Mouse (Mus musculus) megakaryocyte, adult 5-6 weeks (primary cell): ENCODE measurements around the gene Vmn1r210. TPM values are rescaled to one million over a fixed set of nuclear protein-coding genes. Genes with fewer than 3 reads are reported as not detected.
"Not testable (repeated sequence)": the region's sequence is repeated elsewhere in the genome, so short reads cannot be mapped to it uniquely, and the experiment has no call there.

Source experiments
- ATAC-seq: 2 replicates; pipeline ENCODE4 v1.8.0; 2016; ENCODE audit warnings: mild to moderate bottlenecking, inconsistent platforms; ENCODE audit not compliant: poor library complexity, severe bottlenecking
- total RNA-seq, 2 experiments: library from RNA; stranded (forward) in 1 of 2; stranded (reverse) in 1 of 2; fragments of 153-499, 151-499 nt in 1 of 2; fragments of 221-1000, 200-1000 nt in 1 of 2; gene quantifications; 2 replicates each; pipeline versions ENCODE4 v1.2.3 to v1.2.4; 2015 to 2017

The Vmn1r210 gene
- not detected in 2 replicates for total RNA-seq (2015)
- not detected in 2 replicates for total RNA-seq (2017)

DNA sequence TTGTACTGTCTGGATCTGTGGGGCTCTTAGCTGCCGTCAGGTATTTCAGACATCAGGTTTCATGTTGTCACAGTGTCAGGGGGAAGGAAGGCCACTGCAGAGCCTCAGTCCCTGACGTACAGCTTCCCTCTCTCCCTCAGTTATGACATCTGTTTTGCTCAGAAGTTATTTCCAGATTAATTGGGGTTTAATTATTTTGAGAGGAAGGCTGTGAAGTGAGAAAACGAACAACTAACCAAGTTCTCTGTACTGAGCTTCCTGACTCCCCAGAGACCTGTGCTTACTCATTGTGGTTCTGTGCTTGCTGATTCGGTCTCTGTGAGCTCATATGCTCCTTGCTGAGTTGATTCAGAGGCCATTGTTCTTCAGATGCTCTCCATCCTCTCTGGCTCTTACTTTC is at the start of gene Vmn1r210:
Gene Vmn1r210 (minus strand): TSS at position 101 of the 400 bp plus-strand sequence.
- ATAC-seq, result no peak

DNA sequence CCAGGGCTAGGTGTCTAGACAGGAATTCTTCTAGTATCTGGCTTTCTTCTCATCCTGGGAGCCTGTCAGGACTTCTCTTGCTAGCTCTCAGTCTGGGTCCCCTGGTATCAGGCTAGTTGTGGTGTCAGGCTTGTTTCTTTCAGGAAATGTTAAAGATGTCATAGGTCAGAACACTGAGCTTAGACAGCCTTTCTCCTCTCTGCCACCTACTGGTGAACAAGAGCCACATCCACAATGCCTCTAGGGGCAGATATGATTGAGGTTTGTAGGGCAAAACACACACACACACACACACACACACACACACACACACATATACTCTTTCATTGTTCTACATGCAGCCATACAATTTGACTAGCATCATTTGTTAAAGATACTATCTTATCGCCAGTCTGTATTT is 48.1 kb upstream of the Vmn1r210 start:
- ATAC-seq, result no peak

DNA sequence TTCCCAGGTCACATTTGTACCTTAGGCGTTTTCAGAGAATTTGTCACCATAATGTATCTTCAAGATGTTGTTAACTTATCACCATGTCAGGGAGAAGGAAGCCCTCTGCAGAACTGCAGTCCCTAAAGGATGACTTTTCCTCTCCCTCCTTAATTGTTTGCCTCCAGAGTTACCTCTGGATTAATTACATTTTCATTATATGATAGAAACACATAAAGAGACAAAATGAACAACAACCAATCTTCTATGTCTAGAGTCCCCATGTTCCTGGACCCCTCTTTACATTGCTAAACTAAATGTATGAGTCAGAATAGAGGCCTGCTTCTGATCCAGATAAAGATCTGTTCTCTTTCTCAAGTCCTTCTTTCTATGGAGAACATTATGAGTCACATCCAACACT is 26.3 kb upstream of the Vmn1r210 start, which contains the start of gene Vmn1r211:
Gene Vmn1r211 (minus strand): TSS at position 101 of the 400 bp plus-strand sequence.
- ATAC-seq, result no peak

DNA sequence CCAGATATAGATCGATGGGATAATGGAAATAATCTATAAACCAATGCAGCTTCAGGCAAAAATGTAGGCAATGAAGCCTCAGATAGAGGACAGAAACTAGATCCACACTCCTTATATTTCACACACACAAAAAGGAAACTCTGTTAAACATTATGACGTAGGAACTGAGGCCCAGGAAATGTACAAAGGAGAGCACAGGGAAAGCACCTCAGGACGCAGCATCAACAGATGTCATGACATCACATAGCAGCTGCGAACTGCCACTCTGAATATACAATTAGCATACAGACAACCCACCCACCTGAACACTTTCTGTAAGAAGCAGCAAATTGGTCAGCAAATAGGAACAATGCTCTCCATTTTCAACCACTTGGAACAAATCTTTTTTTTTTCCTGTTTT is 23.6 kb upstream of the Vmn1r210 start:
- ATAC-seq, result no peak

DNA sequence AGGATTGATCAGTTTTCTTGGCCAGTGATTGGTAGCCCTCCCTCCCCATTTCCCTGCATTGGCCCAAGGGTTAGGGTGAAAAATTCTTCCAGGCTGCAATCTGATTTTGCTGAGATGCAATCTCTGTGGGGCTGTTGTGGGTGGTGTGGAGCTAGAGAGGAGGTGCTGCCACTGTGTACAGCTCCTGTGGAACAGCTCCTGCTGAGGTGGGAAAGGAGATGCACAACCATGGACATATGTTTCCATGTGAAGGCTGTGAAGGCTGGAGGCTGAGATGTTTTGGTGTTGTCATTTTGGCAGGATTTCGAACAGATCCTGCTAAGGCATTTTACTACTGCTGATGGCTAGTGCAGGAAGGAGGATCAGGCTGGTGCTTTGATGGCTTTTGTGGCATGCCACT is 15.7 kb upstream of the Vmn1r210 start:
- ATAC-seq, result no peak

DNA sequence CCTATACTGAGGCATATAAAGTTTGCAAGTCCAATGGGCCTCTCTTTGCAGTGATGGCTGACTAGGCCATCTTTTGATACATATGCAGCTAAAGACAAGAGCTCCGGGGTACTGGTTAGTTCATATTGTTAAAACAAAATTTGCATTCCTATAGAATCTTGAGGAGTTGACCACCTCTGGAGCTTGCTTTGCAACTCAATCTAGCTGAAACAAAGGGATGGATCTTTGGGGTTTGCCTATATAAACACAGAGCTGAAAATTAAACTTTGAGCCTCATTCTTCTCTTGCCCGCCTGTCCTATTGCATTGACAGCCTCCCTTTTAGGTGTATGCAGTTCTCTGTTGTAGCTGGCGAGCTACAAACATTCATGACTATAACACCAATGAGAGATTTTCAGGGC is 13.2 kb upstream of the Vmn1r210 start:
- not testable (repeated sequence) for ATAC-seq

DNA sequence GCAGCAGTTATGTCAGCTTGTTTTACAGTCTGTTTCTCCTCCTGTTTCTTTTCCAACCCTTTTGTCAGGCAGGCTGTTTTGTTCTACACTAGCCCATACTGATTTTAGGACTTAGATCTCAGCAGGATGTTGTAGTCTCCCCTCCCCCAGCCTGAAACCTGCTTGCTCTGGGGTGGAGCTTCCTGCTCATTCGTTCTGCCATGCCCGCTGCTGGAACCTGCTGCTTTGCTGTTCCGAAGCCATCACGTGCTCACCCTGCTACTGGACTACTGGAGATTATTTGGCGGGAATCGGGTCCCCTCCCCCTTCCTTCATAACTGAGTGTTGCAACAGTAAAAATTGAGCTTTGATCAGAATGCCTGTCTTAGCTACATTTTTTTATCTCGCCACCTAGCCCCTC is 1.8 kb downstream of the Vmn1r210 start:
- ATAC-seq, result not testable (repeated sequence)

DNA sequence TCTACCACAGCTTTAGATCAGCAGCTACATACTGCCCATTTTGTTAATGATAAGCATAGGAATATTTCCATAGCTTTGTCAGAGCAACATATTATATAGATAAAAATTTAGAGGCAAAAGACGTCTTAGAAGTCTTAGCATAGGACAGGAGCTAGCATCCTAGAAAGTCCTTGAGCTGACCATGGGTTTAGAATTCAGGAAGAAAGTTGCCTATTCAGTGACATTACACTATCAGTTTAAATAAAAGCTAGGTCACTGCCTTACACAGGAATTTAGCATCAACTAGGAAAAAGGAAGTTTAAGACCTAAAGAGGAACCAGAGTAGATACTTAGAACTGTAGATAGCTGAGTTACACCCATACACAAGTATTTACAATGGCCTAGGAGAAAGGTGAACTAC is 9.5 kb downstream of the Vmn1r210 start:
- not testable (repeated sequence) for ATAC-seq

DNA sequence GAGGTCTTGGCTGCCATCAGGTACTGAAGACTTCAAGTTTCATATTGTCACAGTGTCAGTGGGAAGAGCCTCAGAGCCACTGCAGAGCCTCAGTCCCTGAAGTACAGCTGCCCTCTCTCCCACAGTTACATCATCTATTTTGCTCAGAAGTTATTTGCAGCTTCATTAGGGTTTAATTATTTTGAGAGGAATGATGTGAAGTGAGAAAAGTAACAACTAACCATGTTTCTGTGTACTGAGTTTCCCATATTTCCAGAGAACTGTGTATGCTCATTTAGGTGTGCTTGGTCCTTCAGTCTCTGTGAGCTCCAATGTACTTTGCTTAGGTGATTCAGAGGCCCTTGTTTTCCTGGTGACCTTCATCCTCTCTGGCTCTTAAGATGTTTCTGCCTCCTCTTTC is 21.6 kb downstream of the Vmn1r210 start, which contains the start of gene Vmn1r209:
Gene Vmn1r209 (minus strand): TSS at position 101 of the 400 bp plus-strand sequence.
- ATAC-seq, result not testable (repeated sequence)

DNA sequence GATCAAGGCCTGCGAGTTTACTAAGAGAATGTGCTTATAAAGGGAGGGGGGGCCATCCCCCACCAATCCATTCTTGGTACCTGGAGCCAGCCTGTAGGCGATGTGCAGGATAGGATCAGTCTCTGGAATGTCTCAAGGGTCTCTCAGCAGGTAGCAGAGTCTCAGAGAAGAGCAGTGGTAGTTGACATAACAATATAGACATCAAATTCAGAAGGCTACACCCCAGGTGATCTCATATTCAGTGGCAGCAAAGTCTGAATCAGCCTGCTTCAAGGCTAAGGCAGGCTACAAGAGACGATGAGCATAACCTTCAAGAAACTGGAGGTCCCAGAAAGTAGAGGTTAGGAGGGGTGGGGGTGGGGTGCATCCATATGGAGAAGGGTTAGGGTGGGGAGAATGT is 43.1 kb downstream of the Vmn1r210 start:
- not testable (repeated sequence) for ATAC-seq

DNA sequence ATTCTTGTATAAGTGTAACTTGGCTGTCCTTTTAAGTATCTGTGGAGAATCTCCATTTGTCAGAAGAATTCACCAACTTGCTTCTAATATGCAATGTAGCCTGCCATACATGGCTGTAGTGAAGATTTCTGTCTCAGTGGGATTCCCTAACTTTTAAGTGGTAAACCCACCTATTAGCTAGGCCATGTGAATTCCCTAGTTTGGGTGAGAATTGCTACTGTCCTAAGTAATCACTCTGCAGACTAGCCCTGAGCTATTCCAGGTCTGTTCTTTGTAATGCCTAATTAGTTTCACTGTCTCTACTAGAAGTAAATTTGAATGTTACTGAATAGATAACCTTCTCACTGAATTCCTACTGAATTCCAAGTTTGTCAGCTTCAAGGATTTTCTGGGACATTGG is 47.0 kb downstream of the Vmn1r210 start:
- ATAC-seq, result not testable (repeated sequence)

DNA sequence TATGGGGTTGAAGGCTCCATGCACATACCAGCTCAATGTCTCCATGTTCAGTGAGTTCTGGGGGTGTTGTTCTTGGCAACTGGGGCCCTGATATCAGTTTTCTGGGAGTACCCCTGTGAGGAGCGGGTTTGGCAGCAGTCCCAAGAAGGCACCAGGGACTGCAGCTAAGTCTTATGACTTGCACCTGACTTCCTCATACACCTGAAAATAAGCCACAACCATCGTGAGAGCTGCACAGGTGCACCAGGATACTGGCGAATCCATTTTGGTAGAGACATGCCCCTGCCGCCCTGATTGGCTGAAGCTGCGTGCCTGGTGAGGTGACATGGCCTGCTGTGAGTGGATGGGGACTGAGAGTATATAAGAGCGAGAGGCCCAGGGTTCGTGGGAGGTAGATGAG is 53.8 kb downstream of the Vmn1r210 start, which contains the start of gene Vmn1r208:
Gene Vmn1r208 (minus strand): TSS at position 101 of the 400 bp plus-strand sequence.
- not testable (repeated sequence) for ATAC-seq

Other genes with a start within 250 kb of the Vmn1r210 start
- not detected in 2 replicates for gene Vmn1r205, start 238.3 kb downstream of the Vmn1r210 start, total RNA-seq (2015)
- gene Vmn1r205, start 238.3 kb downstream of the Vmn1r210 start, total RNA-seq (2017), result not detected in 2 replicates
- not detected in 2 replicates for gene Vmn1r206, start 207.1 kb downstream of the Vmn1r210 start, total RNA-seq (2015)
- gene Vmn1r206, start 207.1 kb downstream of the Vmn1r210 start, total RNA-seq (2017), result not detected in 2 replicates
- not detected in 2 replicates for gene Vmn1r207-ps, start 101.7 kb downstream of the Vmn1r210 start, total RNA-seq (2015)
- gene Vmn1r207-ps, start 101.7 kb downstream of the Vmn1r210 start, total RNA-seq (2017), result not detected in 2 replicates
- gene Vmn1r208, start 53.9 kb downstream of the Vmn1r210 start, total RNA-seq (2015), result not detected in 2 replicates
- not detected in 2 replicates for gene Vmn1r208, start 53.9 kb downstream of the Vmn1r210 start, total RNA-seq (2017)
- gene Vmn1r209, start 21.7 kb downstream of the Vmn1r210 start, total RNA-seq (2015), result not detected in 2 replicates
- gene Vmn1r209, start 21.7 kb downstream of the Vmn1r210 start, total RNA-seq (2017), result not detected in 2 replicates
- gene Vmn1r211, start 26.2 kb upstream of the Vmn1r210 start, total RNA-seq (2015), result not detected in 2 replicates
- gene Vmn1r211, start 26.2 kb upstream of the Vmn1r210 start, total RNA-seq (2017), result not detected in 2 replicates
- gene Vmn1r212, start 52.9 kb upstream of the Vmn1r210 start, total RNA-seq (2015), result not detected in 2 replicates
- not detected in 2 replicates for gene Vmn1r212, start 52.9 kb upstream of the Vmn1r210 start, total RNA-seq (2017)
- gene Vmn1r213, start 176.3 kb upstream of the Vmn1r210 start, total RNA-seq (2015), result not detected in 2 replicates
- not detected in 2 replicates for gene Vmn1r213, start 176.3 kb upstream of the Vmn1r210 start, total RNA-seq (2017)
- not detected in 2 replicates for gene Vmn1r214, start 199.1 kb upstream of the Vmn1r210 start, total RNA-seq (2015)
- gene Vmn1r214, start 199.1 kb upstream of the Vmn1r210 start, total RNA-seq (2017), result not detected in 2 replicates
- not detected in 2 replicates for gene Vmn1r215, start 236.7 kb upstream of the Vmn1r210 start, total RNA-seq (2015)
- not detected in 2 replicates for gene Vmn1r215, start 236.7 kb upstream of the Vmn1r210 start, total RNA-seq (2017)